Mouse (Mus musculus) CD4-positive, CD25-positive, alpha-beta regulatory T cell, adult 2 months (primary cell): ENCODE measurements at regions not wholly inside any gene's neighbourhood (a gene's known extent, or its start where the extent isn't known, plus 50 kb on each side); places are given as distances from the start of the nearest gene placed in this dataset.

Source experiments
- DNase-seq: peaks from one replicate; pipeline ENCODE4 v3.0.0-alpha.2; 2012; ENCODE audit warnings: low read depth, low spot score

- DNase-seq = no peak
These were observed 213.7 kb upstream of the Ccdc122 start for GRCm38 (mm10) chr14:76822766-76823325.

GRCm38 (mm10) chr14:76821892-76822291 lies 214.7 kb upstream of the Ccdc122 start:
- no peak for DNase-seq

DNA sequence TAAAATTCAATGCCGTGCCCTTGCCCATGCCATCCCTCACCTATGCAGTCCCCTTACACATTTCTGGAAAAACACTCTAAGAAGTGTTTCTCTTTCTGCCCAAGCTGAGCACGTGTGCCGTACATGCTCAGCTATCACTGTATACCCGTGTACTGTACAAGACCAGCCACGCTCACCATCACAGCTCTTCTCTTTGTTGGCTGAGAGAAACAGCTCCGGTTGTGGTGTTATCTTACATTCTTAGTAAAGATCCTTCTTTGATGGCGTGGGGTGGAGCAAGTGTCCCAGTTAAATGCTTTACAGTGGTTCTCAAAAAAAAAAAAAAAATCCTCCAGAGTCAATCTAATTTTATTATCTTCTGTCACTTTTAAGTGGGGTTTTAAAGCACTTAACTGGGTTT lies 215.1 kb upstream of the Ccdc122 start:
- DNase-seq = no peak

GRCm38 (mm10) chr14:76820989-76821388 lies 215.6 kb upstream of the Ccdc122 start:
- DNase-seq = no peak

DNA sequence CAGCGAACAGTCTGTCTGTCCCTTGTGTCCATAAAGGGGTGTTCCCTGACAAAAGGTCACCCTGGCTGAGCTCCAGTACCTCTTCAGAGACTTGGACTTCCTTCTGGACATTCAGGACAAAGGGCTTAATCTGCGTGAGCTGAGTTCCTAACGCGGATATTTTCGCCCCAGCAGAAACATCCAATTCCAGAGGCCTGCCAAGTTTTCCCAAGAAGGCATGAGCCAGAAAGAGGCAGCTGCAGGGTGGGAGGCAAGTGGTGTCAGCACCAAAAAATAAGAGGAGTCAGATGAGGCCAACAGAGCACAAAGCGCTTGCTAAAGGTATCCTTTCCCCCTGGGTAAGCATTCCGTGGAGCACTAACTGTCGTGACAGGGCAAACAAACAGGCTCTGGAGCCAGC lies 216.9 kb upstream of the Ccdc122 start:
- DNase-seq = no peak

GRCm38 (mm10) chr14:76818256-76819010 lies 218.1 kb upstream of the Ccdc122 start:
- DNase-seq = no peak

GRCm38 (mm10) chr14:76817189-76817772 lies 219.3 kb upstream of the Ccdc122 start:
- no peak for DNase-seq

- no peak for DNase-seq
These were observed 219.9 kb upstream of the Ccdc122 start for GRCm38 (mm10) chr14:76816666-76817065.

DNA sequence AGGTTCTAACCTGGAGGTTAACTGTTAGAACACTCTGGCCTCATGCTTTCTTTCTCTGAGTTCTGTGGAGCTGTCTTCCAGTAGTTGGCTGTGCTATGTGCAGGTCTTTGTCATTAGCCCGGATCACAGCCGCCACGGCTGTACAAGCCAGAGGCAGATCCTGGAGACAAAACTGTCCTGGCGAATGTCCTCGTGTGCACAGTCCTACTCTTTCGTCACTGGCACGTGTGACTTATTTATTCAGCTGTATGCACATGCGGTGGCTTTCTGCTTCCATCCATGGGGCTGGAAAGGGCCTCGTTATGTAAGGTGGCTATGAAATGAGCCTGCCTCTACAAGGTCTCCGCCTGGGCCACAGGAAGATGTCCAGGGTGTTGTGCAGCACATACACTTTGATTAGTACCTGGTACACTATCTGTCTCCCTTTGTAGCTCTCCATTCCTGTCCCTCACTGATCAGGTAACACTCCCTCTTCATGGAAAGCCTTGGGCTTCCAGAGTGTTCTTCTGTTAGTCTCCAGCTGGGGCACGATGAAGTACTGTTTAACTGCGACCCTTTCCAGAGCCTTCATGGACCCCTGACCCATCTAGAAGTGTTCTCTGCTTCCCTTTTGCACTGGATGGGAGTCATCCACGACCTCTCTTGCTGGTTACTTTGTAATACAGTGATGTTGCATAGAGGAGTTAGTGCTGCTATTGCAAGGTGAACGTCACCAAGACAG lies 224.3 kb upstream of the Ccdc122 start:
- DNase-seq = no peak

GRCm38 (mm10) chr14:76810697-76811589 lies 225.6 kb upstream of the Ccdc122 start:
- no peak for DNase-seq

- DNase-seq = no peak
These were observed 226.5 kb upstream of the Ccdc122 start for GRCm38 (mm10) chr14:76810041-76810440.

GRCm38 (mm10) chr14:76809411-76809810 lies 227.2 kb upstream of the Ccdc122 start:
- DNase-seq = no peak

- no peak for DNase-seq
These were observed 231.3 kb upstream of the Ccdc122 start for GRCm38 (mm10) chr14:76805151-76805785.

- DNase-seq = no peak
These were observed 232.0 kb upstream of the Ccdc122 start for GRCm38 (mm10) chr14:76804447-76805150.

DNA sequence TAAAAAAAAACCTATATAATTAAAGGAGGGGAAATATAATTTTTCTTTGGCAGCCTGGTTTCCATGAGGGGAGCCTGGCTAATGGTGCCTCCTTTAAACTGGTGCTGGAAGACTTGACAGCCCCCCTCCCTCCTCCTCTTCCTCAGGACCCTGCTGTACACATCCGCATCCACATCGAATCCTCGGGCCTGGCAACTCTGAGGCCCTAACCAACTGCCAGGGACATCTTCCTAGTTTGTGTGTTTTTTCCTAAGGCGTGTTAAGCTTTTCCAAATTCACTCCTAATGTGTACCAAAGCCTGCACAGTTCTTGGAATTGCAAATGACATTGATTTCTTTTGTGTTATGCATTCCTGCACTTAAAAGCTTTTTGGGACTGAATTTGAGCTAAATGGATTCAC lies 236.4 kb upstream of the Ccdc122 start:
- DNase-seq = no peak

DNA sequence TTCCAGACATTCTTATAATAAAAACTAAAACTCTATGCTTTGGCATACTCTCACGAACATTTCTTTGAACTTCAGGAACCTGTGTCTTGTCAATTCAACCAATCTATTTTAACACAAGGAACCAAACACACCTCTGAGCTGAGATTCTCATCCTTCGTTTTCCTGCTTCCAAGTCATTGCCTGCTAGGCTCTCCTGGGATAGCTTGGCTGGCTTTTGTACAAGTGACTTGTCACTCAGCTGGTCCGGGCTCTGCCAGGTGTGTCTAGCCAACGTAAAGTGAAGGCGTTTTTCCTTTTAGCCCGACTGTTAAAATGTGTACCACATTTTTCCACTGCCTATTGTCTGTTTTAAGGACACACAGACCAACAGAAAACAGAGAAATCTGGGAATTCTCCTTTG lies 236.8 kb upstream of the Ccdc122 start:
- DNase-seq = no peak

DNA sequence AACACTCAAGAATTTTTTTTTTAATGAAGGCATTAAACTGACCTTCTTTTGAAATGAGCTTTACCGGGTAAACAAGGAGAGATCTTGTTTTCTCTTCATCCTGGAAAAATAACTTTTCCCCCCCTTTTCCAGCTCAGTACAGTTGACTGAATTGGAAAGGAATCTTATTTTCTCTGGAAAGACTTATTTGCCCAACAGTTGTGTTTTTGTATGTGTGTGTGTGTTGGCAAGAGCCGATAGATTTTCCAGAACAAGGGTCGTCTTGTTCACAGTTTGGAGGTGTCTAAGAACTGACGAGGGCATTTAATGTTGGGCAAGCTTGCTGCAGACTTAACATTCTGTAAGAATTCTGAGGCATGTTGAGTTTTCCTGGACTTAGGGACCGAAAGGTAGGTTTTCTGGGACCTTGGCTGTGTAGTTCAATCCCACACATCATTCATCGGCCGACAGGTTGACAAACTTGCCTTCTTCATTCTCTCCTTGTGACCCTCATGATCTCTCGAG lies 237.6 kb upstream of the Ccdc122 start:
- DNase-seq = no peak

GRCm38 (mm10) chr14:76798488-76798887 lies 238.1 kb upstream of the Ccdc122 start:
- DNase-seq = no peak

DNA sequence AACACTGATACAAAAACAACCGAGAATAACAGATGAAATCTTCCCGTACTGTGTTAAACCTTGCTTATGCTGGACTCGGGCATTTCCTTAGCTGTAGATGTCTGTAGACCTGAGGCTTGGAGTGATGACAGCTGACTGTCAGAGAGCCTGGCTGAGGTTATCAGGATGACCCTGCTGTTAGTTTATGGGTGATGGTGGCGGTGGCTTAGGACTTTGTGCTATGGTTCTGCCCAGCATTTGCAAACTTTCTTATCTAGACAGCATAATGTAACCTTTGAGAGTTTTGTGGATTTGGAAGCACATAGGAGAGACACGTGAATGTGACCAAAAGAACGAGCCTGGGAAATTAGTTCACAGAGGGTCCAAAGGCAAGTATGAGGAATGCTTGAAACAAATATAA lies 239.1 kb upstream of the Ccdc122 start:
- DNase-seq = no peak
